Mouse (Mus musculus) bone marrow, adult 2 months (tissue): ENCODE data around the gene Eps8.

Source experiments
- CTCF ChIP-seq: fragments of 200-500 bp; IDR thresholded peaks from 2 replicates; pipeline ENCODE4 v1.5.1; 2011; ENCODE audit warnings: low read length, control low read depth; ENCODE audit not compliant: control insufficient read depth, insufficient read depth
- POLR2A ChIP-seq: fragments of 200-500 bp; IDR thresholded peaks from 2 replicates; pipeline ENCODE4 v1.6.1; 2011; ENCODE audit warnings: low read depth, mild to moderate bottlenecking, control low read depth, low read length, borderline replicate concordance; ENCODE audit not compliant: control insufficient read depth

- TF ChIP-seq CTCF, result no peak
- no peak for TF ChIP-seq POLR2A
These were observed 159.4 kb downstream of the Eps8 start for GRCm38 (mm10) chr6:137495233-137495632.
